Mouse (Mus musculus): ENCODE measurements at regions not wholly inside any gene's neighbourhood (a gene's known extent, or its start where the extent isn't known, plus 50 kb on each side); places are given as distances from the start of the nearest gene placed in this dataset.

DNA sequence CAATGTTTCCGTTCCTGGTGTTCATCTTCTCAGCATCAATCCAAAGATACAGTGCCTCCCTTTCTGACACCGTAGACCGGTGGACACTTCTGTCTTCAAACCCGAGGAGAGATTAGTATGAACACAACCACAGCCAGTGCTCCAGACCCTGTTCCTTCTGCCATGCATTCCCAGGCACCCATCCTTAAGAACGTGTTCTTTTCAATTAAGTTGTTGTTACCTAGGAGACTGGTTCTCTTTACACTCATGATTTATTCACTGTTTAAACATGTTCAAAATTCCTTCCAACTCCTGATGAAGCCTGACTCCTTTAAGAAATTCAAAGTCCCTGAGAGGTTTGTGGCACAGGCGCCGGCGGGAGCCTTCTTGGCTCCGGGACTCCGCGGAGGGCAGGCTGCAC, 69.5 kb upstream of the Adamts3 start:
- TF ChIP-seq EP300 (IDR thresholded peaks at IDR 0.05) (no peak), CTCF (IDR thresholded peaks at IDR 0.05) (no peak)
